Mouse (Mus musculus): Measurements from ENCODE around the gene Sgms1. TPM values are rescaled to one million over a fixed set of nuclear protein-coding genes. Genes with fewer than 3 reads are reported as not detected.
A peak's percentile ranks its signal among the peaks of the same experiment; 100 is the strongest.
"Not testable (repeated sequence)": the region's sequence is repeated elsewhere in the genome, so short reads cannot be mapped to it uniquely, and the experiment has no call there.

Sgms1 gene
- total RNA-seq, 4 experiments from 2014 or later, result 46.6 to 58.3 (median 50.3) TPM

DNA sequence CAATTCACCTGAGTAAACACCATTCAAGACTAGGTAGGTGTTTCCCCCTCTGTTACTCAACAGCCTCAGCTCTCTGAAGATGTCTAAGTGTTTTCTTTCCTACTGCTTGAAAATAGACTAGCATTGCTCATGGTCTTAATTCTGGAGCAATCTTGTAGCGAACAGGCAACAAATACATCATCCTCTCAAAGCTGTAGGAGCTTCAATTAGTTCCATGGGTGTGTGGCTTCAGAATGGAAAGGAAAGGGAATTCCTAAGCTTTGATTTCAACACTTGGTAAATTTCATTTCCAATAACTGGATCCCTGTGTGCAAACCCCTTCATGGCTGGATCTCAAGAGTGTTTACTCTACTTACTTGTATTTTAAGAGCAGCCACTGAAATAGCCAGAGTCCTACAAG is 230.3 kb downstream of the Sgms1 start:
- no peak for DNase-seq (ENCODE audit: low spot score in 2 of 2)

- no peak for DNase-seq (ENCODE audit: low spot score in 2 of 2)
Measured at GRCm38 (mm10) chr19:32157045-32157444, 232.5 kb downstream of the Sgms1 start.

DNA sequence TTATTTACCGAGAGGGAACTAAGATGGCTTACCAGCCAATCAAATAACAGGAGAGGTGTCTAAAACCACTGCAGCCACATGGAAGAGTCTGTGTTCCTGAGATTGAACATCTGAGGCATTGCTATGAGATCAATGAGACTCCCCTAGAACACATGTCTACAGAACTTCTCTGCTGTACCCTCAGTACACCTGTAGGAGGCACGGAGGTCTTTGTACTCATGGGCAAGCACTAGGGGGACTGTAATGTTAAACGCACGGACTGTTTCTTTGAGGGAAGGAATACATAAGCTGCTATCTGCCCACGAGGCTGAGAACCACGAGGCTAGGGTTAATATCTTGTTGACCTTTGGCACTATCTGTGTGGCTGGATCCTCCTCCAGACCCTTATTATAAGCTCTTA is 237.0 kb downstream of the Sgms1 start:
- DNase-seq (ENCODE audit: low spot score in 2 of 2), result no peak

DNA sequence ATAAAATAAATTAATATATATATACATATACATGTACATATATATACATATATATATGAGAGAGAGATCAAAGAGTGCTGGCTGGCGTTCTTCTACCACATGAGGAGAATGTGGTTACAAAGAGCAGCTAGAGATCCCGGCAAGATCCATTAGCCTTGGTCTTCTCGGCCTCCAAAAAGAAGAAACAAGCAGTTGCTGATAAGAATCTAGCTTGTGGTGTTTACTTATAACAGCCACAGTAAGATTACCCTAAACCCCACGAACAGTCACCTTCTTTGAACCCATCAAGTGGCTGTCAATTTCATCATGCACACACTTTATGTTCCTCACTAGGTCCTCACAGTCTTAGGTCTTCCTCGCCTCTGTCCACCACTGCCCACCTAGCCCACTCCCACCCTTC is 240.8 kb downstream of the Sgms1 start:
- no peak for DNase-seq (ENCODE audit: low spot score in 2 of 2)

DNA sequence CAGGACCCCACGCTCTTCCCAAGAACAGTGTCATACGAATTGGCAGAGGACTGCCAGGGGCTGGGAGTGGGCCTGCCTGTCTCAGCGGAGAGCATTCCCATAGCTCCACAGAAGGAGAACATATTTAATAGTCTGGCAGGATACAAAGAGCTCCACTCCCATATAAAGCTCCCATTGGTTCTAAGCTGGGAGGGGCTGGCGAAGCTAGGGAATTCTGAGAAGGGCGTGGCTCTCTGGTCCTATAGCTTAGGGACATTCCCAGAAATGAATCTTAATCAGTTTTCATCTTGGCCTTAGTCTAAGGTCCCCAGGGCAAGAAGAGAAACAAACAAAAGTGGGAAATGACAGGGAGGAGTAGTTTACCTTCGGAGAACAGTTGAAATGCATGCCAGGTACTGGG is 247.1 kb downstream of the Sgms1 start:
- no peak for DNase-seq (ENCODE audit: low spot score in 2 of 2)

GRCm38 (mm10) chr19:32138361-32139088 is 251.0 kb downstream of the Sgms1 start:
- no peak for DNase-seq (ENCODE audit: low spot score in 2 of 2)

- no peak for DNase-seq (ENCODE audit: low spot score in 2 of 2)
Measured at GRCm38 (mm10) chr19:32137904-32138303, 251.6 kb downstream of the Sgms1 start.

DNA sequence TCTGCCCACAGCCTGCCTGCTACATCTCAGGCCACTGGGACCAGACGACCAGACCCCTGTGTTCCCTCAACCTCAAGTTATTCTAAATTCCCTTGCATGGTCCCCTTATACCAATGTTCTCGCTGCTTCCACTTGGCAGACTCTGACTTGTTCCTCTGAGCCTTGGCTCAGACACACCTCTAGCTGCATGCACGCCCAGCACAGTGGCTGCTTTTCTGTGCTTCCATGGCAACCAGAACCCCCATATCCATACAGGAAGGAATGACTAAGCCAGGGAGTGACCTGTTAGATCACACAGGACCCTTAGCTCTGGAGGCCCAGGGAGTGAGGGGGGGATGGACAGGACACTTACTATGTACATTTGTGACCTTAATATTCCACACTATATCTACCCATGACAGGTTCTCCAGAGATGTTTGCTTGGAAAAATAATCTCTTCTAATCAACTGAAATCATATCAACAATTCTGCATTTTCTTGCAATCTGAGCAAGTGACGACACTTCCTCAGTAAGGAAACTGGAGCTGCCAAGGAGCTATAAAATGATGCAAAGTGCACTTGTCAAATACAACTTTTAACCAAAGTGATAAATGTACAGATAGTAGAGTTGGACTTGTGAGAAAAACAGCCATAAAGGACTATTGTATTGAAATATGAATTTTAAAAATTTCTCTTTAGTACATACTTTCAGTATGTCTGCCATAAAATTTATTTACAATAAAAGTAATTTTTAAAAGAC is 252.5 kb downstream of the Sgms1 start:
- peak in 1 of 2 experiments; percentile 23 for DNase-seq (ENCODE audit: low spot score in 2 of 2)

- DNase-seq (ENCODE audit: low spot score in 2 of 2), result not testable (repeated sequence)
Measured at GRCm38 (mm10) chr19:32131707-32132488, 257.6 kb downstream of the Sgms1 start.

- no peak for DNase-seq (ENCODE audit: low spot score in 2 of 2)
Measured at GRCm38 (mm10) chr19:32129281-32129680, 260.2 kb downstream of the Sgms1 start.

DNA sequence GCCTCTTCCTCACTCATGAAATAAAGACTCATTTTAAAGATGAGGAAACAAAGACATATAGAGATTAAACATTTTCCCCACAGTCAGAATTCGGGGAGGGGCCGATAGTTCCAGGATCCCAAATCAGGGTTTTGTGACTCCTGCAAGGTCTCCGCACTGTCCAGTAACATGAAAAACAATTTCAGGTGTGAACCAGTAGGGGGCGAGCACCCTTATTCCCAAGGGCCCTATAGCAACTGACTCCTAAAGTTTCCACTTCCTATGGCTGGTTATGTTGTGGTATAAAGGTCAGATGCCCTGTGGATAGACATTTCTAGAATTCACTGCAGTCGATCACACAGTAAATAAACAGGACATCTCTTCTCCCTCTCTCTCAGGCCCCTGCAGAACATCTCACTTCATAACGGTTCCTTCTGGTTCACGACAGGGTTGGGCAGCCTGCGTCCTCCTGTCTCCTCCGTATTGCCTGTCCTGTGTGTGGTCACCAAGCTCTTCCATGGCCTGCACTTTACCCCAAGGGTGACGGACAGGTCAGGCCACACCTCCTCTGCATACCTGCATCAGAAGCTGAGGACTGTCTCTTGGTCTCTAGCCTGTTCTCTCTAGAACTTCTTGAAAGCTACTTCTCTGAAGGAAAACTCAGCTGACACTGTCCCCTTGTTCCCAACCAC is 262.2 kb downstream of the Sgms1 start:
- DNase-seq (ENCODE audit: low spot score in 2 of 2), result no peak

DNA sequence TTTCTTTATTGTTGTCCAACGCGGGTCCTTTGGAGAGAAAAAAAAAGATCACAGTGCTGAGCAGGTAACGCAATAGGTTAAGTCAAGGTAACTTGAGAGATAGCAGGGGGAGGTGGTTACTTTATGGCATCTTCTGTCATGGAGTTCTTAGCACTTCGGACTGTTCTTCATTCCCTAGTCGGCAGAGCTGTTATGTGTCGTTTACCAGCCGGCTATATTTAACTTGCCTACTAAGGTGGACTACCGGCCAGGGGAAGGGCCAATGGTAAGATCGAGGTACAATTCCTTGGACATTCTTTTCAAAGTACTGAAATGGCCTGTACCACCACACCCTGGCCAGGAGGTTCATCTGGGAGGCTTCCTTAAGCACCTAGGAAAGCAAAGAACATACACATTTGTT is 265.4 kb downstream of the Sgms1 start:
- no peak for DNase-seq (ENCODE audit: low spot score in 2 of 2)

GRCm38 (mm10) chr19:32123196-32123595 is 266.3 kb downstream of the Sgms1 start:
- peak; percentile 43 to 74 for DNase-seq (ENCODE audit: low spot score in 2 of 2)

DNA sequence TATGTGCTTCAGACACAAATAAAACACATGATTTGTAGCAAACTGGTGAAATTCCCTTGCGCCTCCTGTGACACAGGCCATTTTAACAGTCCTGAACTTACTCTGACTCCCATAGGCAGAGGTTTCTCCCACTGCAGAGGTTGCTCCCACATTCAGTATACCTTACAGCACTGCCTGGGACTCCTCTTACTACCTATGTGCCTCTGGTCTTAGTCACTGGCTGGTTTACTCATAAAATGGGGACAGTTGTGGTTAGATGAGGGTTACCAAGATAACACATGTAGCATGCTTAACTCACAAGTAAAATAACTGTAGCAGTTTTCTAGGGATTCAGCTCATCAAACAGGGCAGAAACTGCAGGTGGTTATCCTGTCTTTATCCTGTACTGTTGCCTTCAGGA is 268.7 kb downstream of the Sgms1 start:
- DNase-seq (ENCODE audit: low spot score in 2 of 2), result no peak

DNA sequence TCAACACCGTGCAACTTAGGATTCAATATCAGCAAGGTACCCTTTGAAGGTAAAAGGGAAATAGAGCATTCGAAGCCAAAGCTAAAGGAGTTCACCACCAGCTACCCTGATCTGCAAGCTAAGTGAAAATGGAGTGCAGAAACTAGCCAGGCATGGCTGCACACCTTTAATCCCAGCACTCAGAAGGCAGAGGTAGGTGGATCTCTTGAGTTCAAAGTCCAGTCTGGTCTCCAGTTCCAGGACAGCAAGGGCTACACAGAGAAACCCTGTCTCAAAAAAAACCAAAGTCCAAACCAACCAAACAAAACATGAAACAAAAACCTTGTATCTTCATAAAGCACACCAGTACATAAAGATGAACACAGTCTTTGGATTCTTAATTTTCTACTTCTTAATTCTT is 269.8 kb downstream of the Sgms1 start:
- no peak for DNase-seq (ENCODE audit: low spot score in 2 of 2)

- no peak for DNase-seq (ENCODE audit: low spot score in 2 of 2)
Measured at GRCm38 (mm10) chr19:32118496-32118895, 271.0 kb downstream of the Sgms1 start.

DNA sequence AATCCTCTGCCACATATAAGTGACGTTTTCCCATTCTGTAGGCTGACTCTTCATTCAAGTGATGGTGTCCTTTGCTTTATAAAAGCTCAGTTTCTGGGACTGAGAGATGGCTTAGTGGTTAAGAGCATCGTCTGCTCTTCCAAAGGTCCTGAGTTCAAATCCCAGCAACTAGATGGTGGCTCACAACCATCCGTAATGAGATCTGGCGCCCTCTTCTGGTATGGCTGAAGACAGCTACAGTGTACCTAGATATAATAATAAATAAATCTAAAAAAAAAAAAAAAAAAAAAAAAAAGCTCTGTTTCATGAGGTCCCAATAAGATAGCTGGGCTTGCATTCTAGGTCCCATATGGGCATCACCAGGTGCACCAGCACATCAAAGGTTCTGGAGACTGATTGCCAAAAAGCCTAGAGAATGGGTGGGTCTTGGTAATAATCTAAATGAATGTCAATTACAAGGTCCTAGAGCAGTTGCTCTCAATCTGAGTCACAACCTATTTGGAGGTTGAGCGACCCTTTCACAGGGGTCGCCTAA is 272.0 kb downstream of the Sgms1 start:
- no peak for DNase-seq (ENCODE audit: low spot score in 2 of 2)

DNA sequence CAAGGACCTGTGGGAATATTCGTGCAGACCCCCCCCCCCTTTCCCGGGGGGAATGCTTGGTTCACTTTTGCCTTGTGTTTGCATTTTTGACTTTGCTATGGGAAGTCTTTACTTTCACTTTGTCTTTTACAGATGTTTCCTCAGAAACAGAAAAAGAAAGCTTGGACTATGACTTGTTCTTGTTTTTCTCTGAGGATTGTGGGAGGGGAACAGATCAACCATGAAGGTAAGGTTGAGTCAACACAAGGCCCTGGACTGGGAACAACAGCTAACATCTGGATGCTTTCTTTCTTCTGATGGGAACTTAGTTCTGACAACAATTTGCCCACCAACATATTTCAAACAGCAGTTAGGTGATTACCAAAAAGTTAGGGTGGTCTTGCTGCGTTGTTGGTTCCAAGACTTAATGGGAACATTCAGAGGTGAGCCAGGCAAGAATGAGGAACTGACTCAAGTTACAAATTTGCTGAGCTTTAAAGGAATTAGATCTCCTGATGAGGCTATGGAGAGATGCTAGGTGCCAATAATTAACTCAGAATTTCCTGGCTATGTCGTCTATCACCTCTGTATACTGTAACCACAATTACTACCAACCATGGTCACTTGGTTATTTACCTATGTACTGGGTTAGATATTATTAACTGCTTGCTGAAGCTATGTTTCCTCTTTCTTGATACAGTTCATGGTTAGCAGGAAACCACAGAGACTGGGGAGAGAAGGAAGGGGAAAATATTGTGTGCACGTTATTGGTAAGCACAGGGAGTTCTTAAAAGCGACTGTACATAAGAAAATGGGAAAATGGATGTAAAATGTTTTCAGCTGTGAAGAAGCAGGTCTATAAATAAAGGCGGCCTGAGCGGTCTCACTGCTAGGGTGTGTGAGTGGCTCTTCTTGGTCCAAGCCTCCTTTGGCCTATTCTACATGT is 277.4 kb downstream of the Sgms1 start:
- no peak for DNase-seq (ENCODE audit: low spot score in 2 of 2)

DNA sequence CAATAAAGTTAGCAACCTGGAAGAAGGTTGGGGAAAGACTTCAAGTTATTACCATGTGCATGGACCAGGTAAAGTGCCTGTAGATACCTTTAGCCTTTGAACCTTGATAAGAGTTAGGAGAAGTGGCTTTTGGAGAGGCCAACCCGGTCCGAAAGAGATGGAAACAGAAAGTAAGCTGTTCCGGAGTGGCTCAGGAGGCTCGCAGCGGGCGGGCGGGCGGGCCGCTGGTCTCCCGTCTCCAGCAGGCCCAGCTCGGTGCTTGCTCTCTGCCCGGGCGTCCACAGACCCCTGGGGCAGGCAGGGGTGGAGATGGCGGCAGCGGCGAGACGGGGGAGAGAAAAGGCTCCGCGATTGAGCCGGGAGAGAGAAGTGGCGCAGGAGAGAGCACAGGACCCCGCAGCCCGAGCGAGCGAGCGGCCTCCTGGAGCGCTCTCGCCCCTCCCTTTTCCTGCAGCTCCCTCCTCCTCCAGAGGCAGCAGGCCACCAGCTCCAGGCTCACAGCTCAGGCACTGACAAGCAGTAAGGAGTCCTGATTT is 281.7 kb downstream of the Sgms1 start, which contains the start of gene Asah2:
Gene Asah2, minus strand, starts transcription at position 441 of the 536 bp plus-strand sequence.
- peak; percentile 28 to 54 for DNase-seq (ENCODE audit: low spot score in 2 of 2)

DNA sequence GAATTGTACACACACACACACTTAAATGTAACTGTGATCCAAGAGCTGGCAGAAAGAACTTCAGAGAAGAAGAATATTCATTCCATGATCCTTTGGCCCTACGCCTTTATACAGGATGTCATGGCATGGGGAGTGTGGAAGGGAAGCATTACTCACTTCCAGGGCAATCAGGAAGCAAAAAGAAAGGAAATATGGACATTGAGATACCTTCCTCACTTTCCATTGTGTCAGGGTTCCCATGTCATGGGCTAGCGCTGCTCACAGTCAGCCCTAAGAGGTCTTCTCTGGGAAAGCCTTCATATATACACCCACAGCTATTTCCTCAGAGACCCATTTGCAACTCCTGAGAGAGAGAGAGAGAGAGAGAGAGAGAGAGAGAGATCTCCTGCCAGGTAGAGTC is 282.8 kb downstream of the Sgms1 start:
- DNase-seq (ENCODE audit: low spot score in 2 of 2), result no peak

Measured in layer of hippocampus, adult 8-10 months (tissue).